Mouse (Mus musculus) Patski (cell line): ENCODE results near the gene 9230104L09Rik. TPM values are rescaled to one million over a fixed set of nuclear protein-coding genes. Genes with fewer than 3 reads are reported as not detected.
A peak's percentile ranks its signal among the peaks of the same experiment; 100 is the strongest.

Experiments used
- ATAC-seq: fragments of 100-300 bp; one replicate; pipeline ENCODE4 v1.8.0; 2021
- CTCF ChIA-PET: fragments of 350-600 bp; sonication (Branson Sonifier 250); formaldehyde crosslinking; loops from one replicate; lab custom pipeline; 2022; ENCODE audit warnings: inconsistent platforms; lab: Charles Lee
- POLR2A ChIA-PET: fragments of 350-600 bp; sonication (Branson Sonifier 250); formaldehyde crosslinking; loops from one replicate; lab custom pipeline; 2022; ENCODE audit warnings: antibody characterized with exemption, inconsistent platforms; lab: Charles Lee
- DNase-seq: peaks from one replicate; pipeline ENCODE4 v3.0.0-alpha.2; 2011; ENCODE audit warnings: low read depth, low spot score
- H3K27me3 ChIP-seq: fragments of 371-371 bp; one replicate; pipeline ENCODE4 v1.5.1; 2021
- CTCF ChIP-seq: fragments of 100-300 bp; IDR thresholded peaks from one replicate; pipeline ENCODE4 v1.5.1; 2021
- in situ Hi-C: fragments of 300-500 bp; cut with MboI; formaldehyde crosslinking; loops from 3 replicates; pipeline ENCODE4 v1.11.1; 2018; ENCODE audit warnings: low pct_unique_long_range_greater_than_20kb, mixed read lengths
- polyA plus RNA-seq: library from polyadenylated mRNA; unstranded; gene quantifications from one replicate; pipeline ENCODE4 v1.2.3, GENCODE M21; 2021

Gene 9230104L09Rik
- polyA plus RNA-seq, 1 experiment from 2014 or later, result not detected

- no peaks in the 10 kb centered on the region for H3K27me3 ChIP-seq
- POLR2A ChIA-PET, result interaction anchor here (1.5 kb wide), 1 partner anchor 23 kb away, joined by 3 read pairs; no protein-coding TSS in a partner anchor
- no peak for TF ChIP-seq CTCF
- no peak for DNase-seq
- in situ Hi-C loops, result loop anchor here (25.0 kb wide), 1 partner anchor 692 kb away; no protein-coding TSS in a partner anchor
- CTCF ChIA-PET, result interaction anchor here (0.9 to 4.7 kb wide), 8 partner anchors 9 to 28 kb away, joined by 3 to 22 read pairs (median 6); no protein-coding TSS in a partner anchor
- peak; percentile 1 for ATAC-seq
Observed at GRCm38 (mm10) chr2:148879199-148879598, 14.4 kb upstream of the 9230104L09Rik start.

GRCm38 (mm10) chr2:148878641-148879130 lies 13.8 kb upstream of the 9230104L09Rik start:
- no peaks in the 10 kb centered on the region for H3K27me3 ChIP-seq
- POLR2A ChIA-PET, result no interaction called here
- in situ Hi-C loops, result loop anchor here (25.0 kb wide), 1 partner anchor 691 kb away; no protein-coding TSS in a partner anchor
- DNase-seq (no peak), ATAC-seq (peak; percentile 83)
- CTCF ChIA-PET, result interaction anchor here (1.1 to 4.7 kb wide), 6 partner anchors 13 to 27 kb away, joined by 3 to 22 read pairs (median 10); no protein-coding TSS in a partner anchor
- TF ChIP-seq CTCF, result no peak

GRCm38 (mm10) chr2:148877016-148877770 lies 12.4 kb upstream of the 9230104L09Rik start:
- DNase-seq (no peak), ATAC-seq (no peak)
- H3K27me3 ChIP-seq, result no peaks in the 10 kb centered on the region
- no peak for TF ChIP-seq CTCF
- in situ Hi-C loops, result loop anchor here (25.0 kb wide), 1 partner anchor 690 kb away; no protein-coding TSS in a partner anchor
- ChIA-PET CTCF (interaction anchor here (1.3 to 4.0 kb wide), 6 partner anchors 9 to 26 kb away, joined by 4 to 22 read pairs (median 4); no protein-coding TSS in a partner anchor), POLR2A (no interaction called here)

- TF ChIP-seq CTCF, result no peak
- DNase-seq (peak; percentile 38), ATAC-seq (peak; percentile 79)
- ChIA-PET POLR2A (interaction anchor here (1.2 to 3.0 kb wide), 4 partner anchors 15 to 25 kb away, joined by 4 to 11 read pairs (median 8); no protein-coding TSS in a partner anchor), CTCF (interaction anchor here (0.7 to 4.3 kb wide), 7 partner anchors 12 to 34 kb away, joined by 3 to 28 read pairs (median 12); partner anchors contain the start of gene 9230104L09Rik)
- in situ Hi-C loops, result loop anchor here (25.0 kb wide), 1 partner anchor 688 kb away; no protein-coding TSS in a partner anchor
- H3K27me3 ChIP-seq, result no peaks in the 10 kb centered on the region
Observed at GRCm38 (mm10) chr2:148875335-148875811, 10.5 kb upstream of the 9230104L09Rik start, which contains the start of gene Cst3. Gene Cst3 (minus strand): TSS chr2:148875692.

- ATAC-seq (peak; percentile 4), DNase-seq (no peak)
- in situ Hi-C loops, result loop anchor here (25.0 kb wide), 1 partner anchor 687 kb away; no protein-coding TSS in a partner anchor
- CTCF ChIA-PET, result interaction anchor here (0.7 to 4.3 kb wide), 7 partner anchors 12 to 35 kb away, joined by 3 to 28 read pairs (median 12); partner anchors contain the start of gene 9230104L09Rik
- POLR2A ChIA-PET, result interaction anchor here (1.0 to 3.0 kb wide), 5 partner anchors 15 to 26 kb away, joined by 4 to 11 read pairs (median 7); no protein-coding TSS in a partner anchor
- H3K27me3 ChIP-seq, result no peaks in the 10 kb centered on the region
- TF ChIP-seq CTCF, result no peak
Observed at GRCm38 (mm10) chr2:148874617-148875334, 9.9 kb upstream of the 9230104L09Rik start.

- POLR2A ChIA-PET, result interaction anchor here (1.0 to 3.0 kb wide), 5 partner anchors 17 to 27 kb away, joined by 4 to 11 read pairs (median 7); no protein-coding TSS in a partner anchor
- DNase-seq (no peak), ATAC-seq (no peak)
- in situ Hi-C loops, result no loop called here
- CTCF ChIA-PET, result interaction anchor here (1.8 to 4.3 kb wide), 5 partner anchors 11 to 27 kb away, joined by 12 to 28 read pairs (median 24); partner anchors contain the start of gene 9230104L09Rik
- TF ChIP-seq CTCF, result no peak
- H3K27me3 ChIP-seq, result no peaks in the 10 kb centered on the region
Observed at GRCm38 (mm10) chr2:148874224-148874616, 9.4 kb upstream of the 9230104L09Rik start.

GRCm38 (mm10) chr2:148872860-148873259 lies 8.0 kb upstream of the 9230104L09Rik start:
- POLR2A ChIA-PET, result interaction anchor here (1.2 to 3.0 kb wide), 3 partner anchors 10 to 29 kb away, joined by 4 to 10 read pairs (median 5); no protein-coding TSS in a partner anchor
- TF ChIP-seq CTCF, result no peak
- CTCF ChIA-PET, result interaction anchor here (2.8 to 4.3 kb wide), 4 partner anchors 10 to 29 kb away, joined by 20 to 28 read pairs (median 25); partner anchors contain the start of gene 9230104L09Rik

GRCm38 (mm10) chr2:148870526-148870925 lies 5.7 kb upstream of the 9230104L09Rik start:
- no peaks in the 10 kb centered on the region for H3K27me3 ChIP-seq
- CTCF ChIA-PET, result interaction anchor here (1.0 to 2.0 kb wide), 2 partner anchors 19 to 23 kb away, joined by 3 to 10 read pairs; no protein-coding TSS in a partner anchor
- POLR2A ChIA-PET, result interaction anchor here (0.7 to 1.1 kb wide), 2 partner anchors 15 to 1730 kb away, joined by 3 to 4 read pairs; no protein-coding TSS in a partner anchor
- DNase-seq (no peak), ATAC-seq (no peak)
- in situ Hi-C loops, result no loop called here
- no peak for TF ChIP-seq CTCF

More at GRCm38 (mm10) chr2:148872860-148873259, 8.0 kb upstream of the 9230104L09Rik start:
- no peaks in the 10 kb centered on the region for H3K27me3 ChIP-seq
- DNase-seq (peak; percentile 62), ATAC-seq (peak; percentile 28)
- in situ Hi-C loops, result no loop called here

GRCm38 (mm10) chr2:148868959-148869358 lies 4.1 kb upstream of the 9230104L09Rik start:
- ChIA-PET CTCF (interaction anchor here (1.2 to 2.9 kb wide), 4 partner anchors 10 to 32 kb away, joined by 3 to 15 read pairs (median 8); no protein-coding TSS in a partner anchor), POLR2A (interaction anchor here (0.7 to 1.0 kb wide), 2 partner anchors 17 to 29 kb away, joined by 5 to 8 read pairs; no protein-coding TSS in a partner anchor)
- in situ Hi-C loops, result no loop called here
- ATAC-seq (no peak), DNase-seq (no peak)
- no peak for TF ChIP-seq CTCF
- H3K27me3 ChIP-seq, result no peaks in the 10 kb centered on the region
